Mouse (Mus musculus): Measurements from ENCODE around the gene Fank1. TPM values are rescaled to one million over a fixed set of nuclear protein-coding genes. Genes with fewer than 3 reads are reported as not detected.
"Not testable (repeated sequence)": the region's sequence is repeated elsewhere in the genome, so short reads cannot be mapped to it uniquely, and the experiment has no call there.

Gene Fank1
- polyA plus RNA-seq, 1 experiment from 2014 or later, result 0.41 TPM

- Histone ChIP-seq H3K9me3 (replicated peaks) (no peaks in the 10 kb centered on the region), H3K4me1 (no peaks in the 10 kb centered on the region), H3K27me3 (ENCODE audit: low read depth, poor library complexity, severe bottlenecking) (no peaks in the 10 kb centered on the region), H3K36me3 (no peaks in the 10 kb centered on the region), H3K4me3 (no peak overlapping the region), H3K27ac (no peak overlapping the region)
- no peak for DNase-seq (ENCODE audit: low spot score)
- WGBS, result 91% methylated on average over 3 of the region's 3 CpGs
Observed at GRCm38 (mm10) chr7:133858506-133858905, 81.8 kb downstream of the Fank1 start.

DNA sequence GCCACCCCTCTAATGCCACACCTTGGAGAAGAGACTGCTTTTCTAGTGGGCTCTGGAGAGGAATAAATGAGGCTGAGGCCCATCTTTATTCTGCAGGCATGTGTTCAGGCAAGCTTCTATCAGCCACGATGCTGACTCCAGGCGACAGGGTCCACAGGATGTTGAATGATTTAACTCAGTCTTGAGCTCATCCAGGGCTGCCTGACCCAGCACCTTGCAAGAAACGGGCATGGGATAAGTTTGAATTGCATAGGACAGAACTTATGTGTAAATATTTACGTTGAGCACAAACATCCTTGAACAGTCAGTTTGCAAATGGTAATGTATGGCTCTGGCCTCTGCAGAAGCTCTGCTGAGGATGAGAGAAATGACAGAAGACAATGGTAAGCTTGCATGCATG, 82.9 kb downstream of the Fank1 start:
- DNase-seq (ENCODE audit: low spot score), result no peak
- H3K27me3 ChIP-seq (ENCODE audit: low read depth, poor library complexity, severe bottlenecking), result no peaks in the 10 kb centered on the region
- 78% methylated on average over 4 of the region's 4 CpGs for WGBS

DNA sequence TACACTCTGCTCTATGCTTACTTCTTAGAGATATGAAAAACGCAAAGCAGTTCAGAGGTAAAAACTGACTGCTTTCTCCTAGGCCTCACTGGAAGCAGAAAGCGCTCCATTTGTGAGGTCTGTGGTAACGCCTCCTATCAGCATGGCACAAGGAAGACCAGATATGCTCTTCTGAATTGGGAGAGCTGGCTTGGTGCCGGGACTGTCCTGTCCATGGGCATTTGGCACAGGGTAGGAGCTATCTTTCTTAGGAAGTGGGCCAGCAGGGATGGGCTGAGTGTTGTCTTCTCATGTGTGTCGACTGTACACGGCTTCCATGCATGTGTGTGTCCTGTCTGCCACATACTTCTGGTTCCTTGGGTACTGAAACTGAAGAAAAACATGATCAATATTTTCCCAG, 85.6 kb downstream of the Fank1 start:
- no peaks in the 10 kb centered on the region for H3K9me3 ChIP-seq (replicated peaks)
- no peaks in the 10 kb centered on the region for H3K36me3 ChIP-seq
- no peak overlapping the region for H3K27ac ChIP-seq
- 92% methylated on average over 6 of the region's 6 CpGs for whole genome bisulfite sequencing
- no peak overlapping the region for H3K4me3 ChIP-seq
- H3K4me1 ChIP-seq, result no peaks in the 10 kb centered on the region
- no peaks in the 10 kb centered on the region for H3K27me3 ChIP-seq (ENCODE audit: low read depth, poor library complexity, severe bottlenecking)
- no peak for DNase-seq (ENCODE audit: low spot score)

More for the DNA sequence above, 82.9 kb downstream of the Fank1 start:
- Histone ChIP-seq H3K4me3 (no peak overlapping the region), H3K27ac (no peak overlapping the region), H3K36me3 (no peaks in the 10 kb centered on the region), H3K4me1 (no peaks in the 10 kb centered on the region), H3K9me3 (replicated peaks) (no peaks in the 10 kb centered on the region)

GRCm38 (mm10) chr7:133862723-133863122, 86.1 kb downstream of the Fank1 start:
- no peak overlapping the region for H3K27ac ChIP-seq
- no peak for DNase-seq (ENCODE audit: low spot score)
- no peak overlapping the region for H3K4me3 ChIP-seq
- H3K9me3 ChIP-seq (replicated peaks), result no peaks in the 10 kb centered on the region
- no peaks in the 10 kb centered on the region for H3K27me3 ChIP-seq (ENCODE audit: low read depth, poor library complexity, severe bottlenecking)
- H3K4me1 ChIP-seq, result no peaks in the 10 kb centered on the region
- no peaks in the 10 kb centered on the region for H3K36me3 ChIP-seq
- 94% methylated on average over 5 of the region's 5 CpGs for WGBS

DNA sequence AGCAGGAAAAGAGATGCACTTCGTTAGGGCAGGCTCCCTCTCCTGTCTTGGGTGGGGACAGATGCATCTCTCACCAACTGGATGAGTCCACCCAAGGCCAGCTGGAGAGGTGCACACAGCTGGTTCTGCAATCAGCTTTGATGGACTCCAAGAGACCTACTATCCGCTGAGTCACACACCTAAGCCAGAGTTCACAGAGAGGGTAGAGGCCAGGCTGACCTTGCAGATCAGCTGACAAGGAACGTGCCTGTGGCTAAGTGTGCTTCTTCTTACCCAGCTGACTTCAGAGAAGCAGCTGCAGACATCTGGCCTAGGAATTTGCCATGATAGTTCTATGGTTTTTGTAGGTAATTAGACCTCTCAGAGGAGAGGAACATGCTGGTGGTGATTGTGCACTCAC, 86.5 kb downstream of the Fank1 start:
- Histone ChIP-seq H3K36me3 (no peaks in the 10 kb centered on the region), H3K27me3 (ENCODE audit: low read depth, poor library complexity, severe bottlenecking) (no peaks in the 10 kb centered on the region), H3K4me1 (no peaks in the 10 kb centered on the region), H3K4me3 (no peak overlapping the region), H3K9me3 (replicated peaks) (no peaks in the 10 kb centered on the region), H3K27ac (no peak overlapping the region)
- DNase-seq (ENCODE audit: low spot score), result no peak
- 76% methylated on average over 3 of the region's 3 CpGs for WGBS

DNA sequence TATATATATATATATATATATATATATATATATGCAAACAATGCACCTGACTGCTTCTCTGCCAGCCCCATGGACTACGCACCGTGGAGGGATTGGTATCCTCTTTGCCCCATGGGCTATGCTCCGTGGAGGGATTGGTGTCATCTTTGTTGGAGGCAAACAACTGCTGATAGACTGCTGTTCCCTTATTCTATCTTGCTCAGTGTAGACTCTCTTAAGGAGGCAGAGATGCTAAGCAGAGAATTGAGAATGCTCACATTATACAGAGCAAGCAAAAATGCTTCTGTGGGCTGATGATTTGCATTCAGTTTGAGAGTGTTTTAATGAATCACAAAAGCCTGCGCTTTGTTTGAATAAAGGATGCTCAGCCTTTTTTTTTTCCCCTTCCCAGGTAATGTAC, 87.0 kb downstream of the Fank1 start:
- no peaks in the 10 kb centered on the region for H3K9me3 ChIP-seq (replicated peaks)
- no peaks in the 10 kb centered on the region for H3K4me1 ChIP-seq
- no peak for DNase-seq (ENCODE audit: low spot score)
- 97% methylated on average over 4 of the region's 4 CpGs for WGBS
- H3K27me3 ChIP-seq (ENCODE audit: low read depth, poor library complexity, severe bottlenecking), result no peaks in the 10 kb centered on the region
- no peaks in the 10 kb centered on the region for H3K36me3 ChIP-seq
- H3K27ac ChIP-seq, result no peak overlapping the region
- no peak overlapping the region for H3K4me3 ChIP-seq

DNA sequence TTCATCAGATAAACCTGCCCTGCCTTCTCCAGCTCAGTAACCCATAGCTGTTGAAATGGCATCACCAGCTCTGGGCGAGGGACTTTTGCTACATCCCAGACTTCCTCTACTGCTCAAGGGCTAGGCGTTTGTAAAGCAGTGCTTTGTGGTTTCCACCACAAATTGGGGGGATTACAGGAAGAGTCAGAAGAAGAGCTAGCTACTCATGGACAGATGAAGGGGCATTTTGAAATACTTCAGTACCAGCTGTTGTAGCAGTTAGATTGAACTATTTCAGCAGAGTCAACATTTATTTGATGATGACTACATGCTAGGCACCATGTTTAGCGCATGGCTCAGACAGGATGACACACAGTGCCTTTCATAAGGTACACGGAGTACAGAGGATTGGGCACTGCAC, 93.6 kb downstream of the Fank1 start:
- no peak for DNase-seq (ENCODE audit: low spot score)
- no peaks in the 10 kb centered on the region for H3K9me3 ChIP-seq (replicated peaks)
- no peak overlapping the region for H3K4me3 ChIP-seq
- H3K4me1 ChIP-seq, result no peaks in the 10 kb centered on the region
- WGBS, result 88% methylated on average over 4 of the region's 4 CpGs
- no peaks in the 10 kb centered on the region for H3K36me3 ChIP-seq
- no peak overlapping the region for H3K27ac ChIP-seq
- no peaks in the 10 kb centered on the region for H3K27me3 ChIP-seq (ENCODE audit: low read depth, poor library complexity, severe bottlenecking)

DNA sequence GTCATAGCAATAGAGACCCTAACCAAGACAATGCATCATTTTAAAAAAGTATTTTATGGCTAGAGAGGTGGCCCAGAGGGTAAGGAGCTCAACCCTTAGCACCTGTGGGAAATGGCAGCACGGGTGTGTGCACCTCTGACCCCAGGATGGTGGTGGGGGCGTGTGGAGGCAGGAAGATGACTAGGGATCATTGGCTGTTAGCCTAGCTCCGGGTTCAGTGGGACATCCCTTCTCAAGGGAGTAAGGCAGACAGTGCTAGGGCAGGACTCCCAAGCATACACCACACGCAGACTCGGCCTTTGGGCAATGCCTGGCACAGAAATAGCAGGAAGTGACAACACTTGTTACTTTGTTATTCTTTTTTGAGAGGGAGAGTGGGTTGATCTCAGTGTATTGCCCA, 96.0 kb downstream of the Fank1 start:
- no peaks in the 10 kb centered on the region for H3K27me3 ChIP-seq (ENCODE audit: low read depth, poor library complexity, severe bottlenecking)
- no peak for DNase-seq (ENCODE audit: low spot score)
- H3K4me1 ChIP-seq, result peaks cover 5% of the 10 kb centered on the region; the same call in 1 of the 2 replicates
- no peak overlapping the region for H3K4me3 ChIP-seq
- H3K9me3 ChIP-seq (replicated peaks), result no peaks in the 10 kb centered on the region
- no peaks in the 10 kb centered on the region for H3K36me3 ChIP-seq
- WGBS, result 84% methylated on average over 5 of the region's 5 CpGs
- no peak overlapping the region for H3K27ac ChIP-seq

DNA sequence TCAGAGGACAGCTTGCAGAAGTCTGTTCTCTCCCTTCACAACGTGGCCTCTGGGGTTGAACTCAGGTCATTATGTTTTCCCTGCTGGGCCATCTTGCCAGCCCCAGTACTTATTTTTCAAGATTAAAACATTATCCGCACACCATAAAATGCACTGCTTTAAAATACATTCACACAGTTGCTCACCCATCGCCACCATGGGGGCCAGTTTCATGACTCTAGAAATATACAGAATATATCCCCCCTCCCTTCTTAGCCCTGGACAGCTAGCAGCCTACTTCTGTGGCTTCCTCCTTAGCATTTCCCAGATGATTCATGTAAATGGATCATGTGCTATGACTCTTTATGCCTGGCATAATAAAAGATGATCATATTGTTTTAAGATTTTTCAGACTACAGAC, 99.5 kb downstream of the Fank1 start:
- no peaks in the 10 kb centered on the region for H3K9me3 ChIP-seq (replicated peaks)
- H3K36me3 ChIP-seq, result no peaks in the 10 kb centered on the region
- H3K27ac ChIP-seq, result no peak overlapping the region
- 81% methylated on average over 3 of the region's 3 CpGs for WGBS
- no peaks in the 10 kb centered on the region for H3K27me3 ChIP-seq (ENCODE audit: low read depth, poor library complexity, severe bottlenecking)
- H3K4me1 ChIP-seq, result peaks cover 10% of the 10 kb centered on the region
- DNase-seq (ENCODE audit: low spot score), result no peak
- no peak overlapping the region for H3K4me3 ChIP-seq

- WGBS, result 80% methylated on average over 17 of the region's 17 CpGs
Observed at GRCm38 (mm10) chr7:133876646-133877342, 100.1 kb downstream of the Fank1 start.

GRCm38 (mm10) chr7:133879761-133880160, 103.1 kb downstream of the Fank1 start:
- DNase-seq (ENCODE audit: low spot score), result no peak
- 96% methylated on average over 8 of the region's 8 CpGs for WGBS

More at GRCm38 (mm10) chr7:133876646-133877342, 100.1 kb downstream of the Fank1 start:
- Histone ChIP-seq H3K27me3 (ENCODE audit: low read depth, poor library complexity, severe bottlenecking) (no peaks in the 10 kb centered on the region), H3K9me3 (replicated peaks) (no peaks in the 10 kb centered on the region), H3K4me1 (peaks cover 15% of the 10 kb centered on the region), H3K4me3 (no peak overlapping the region), H3K27ac (no peak overlapping the region; the same call in 1 of the 2 replicates), H3K36me3 (no peaks in the 10 kb centered on the region)
- DNase-seq (ENCODE audit: low spot score), result no peak

GRCm38 (mm10) chr7:133884759-133885431, 108.2 kb downstream of the Fank1 start:
- WGBS, result 89% methylated on average over 5 of the region's 9 CpGs
- not testable (repeated sequence) for H3K27ac ChIP-seq; H3K4me3 ChIP-seq; DNase-seq (ENCODE audit: low spot score); H3K27me3 ChIP-seq (ENCODE audit: low read depth, poor library complexity, severe bottlenecking); H3K36me3 ChIP-seq; H3K9me3 ChIP-seq (replicated peaks)
- H3K4me1 ChIP-seq, result peaks cover 10% of the 10 kb centered on the region

More at GRCm38 (mm10) chr7:133879761-133880160, 103.1 kb downstream of the Fank1 start:
- Histone ChIP-seq H3K27me3 (ENCODE audit: low read depth, poor library complexity, severe bottlenecking) (no peaks in the 10 kb centered on the region), H3K27ac (no peak overlapping the region), H3K4me1 (peaks cover 16% of the 10 kb centered on the region), H3K36me3 (no peaks in the 10 kb centered on the region), H3K4me3 (no peak overlapping the region), H3K9me3 (replicated peaks) (no peaks in the 10 kb centered on the region)

Measured in limb, embryonic 10.5 days (tissue).